Mouse (Mus musculus): Measurements from ENCODE around the gene Stoml2. TPM values are rescaled to one million over a fixed set of nuclear protein-coding genes. Genes with fewer than 3 reads are reported as not detected.

The Stoml2 gene
- 344 and 353 TPM in 2 replicates for polyA plus RNA-seq (2016; fragmentation: Nextera tagmentation; extraction: Ambion mirVana)

DNA sequence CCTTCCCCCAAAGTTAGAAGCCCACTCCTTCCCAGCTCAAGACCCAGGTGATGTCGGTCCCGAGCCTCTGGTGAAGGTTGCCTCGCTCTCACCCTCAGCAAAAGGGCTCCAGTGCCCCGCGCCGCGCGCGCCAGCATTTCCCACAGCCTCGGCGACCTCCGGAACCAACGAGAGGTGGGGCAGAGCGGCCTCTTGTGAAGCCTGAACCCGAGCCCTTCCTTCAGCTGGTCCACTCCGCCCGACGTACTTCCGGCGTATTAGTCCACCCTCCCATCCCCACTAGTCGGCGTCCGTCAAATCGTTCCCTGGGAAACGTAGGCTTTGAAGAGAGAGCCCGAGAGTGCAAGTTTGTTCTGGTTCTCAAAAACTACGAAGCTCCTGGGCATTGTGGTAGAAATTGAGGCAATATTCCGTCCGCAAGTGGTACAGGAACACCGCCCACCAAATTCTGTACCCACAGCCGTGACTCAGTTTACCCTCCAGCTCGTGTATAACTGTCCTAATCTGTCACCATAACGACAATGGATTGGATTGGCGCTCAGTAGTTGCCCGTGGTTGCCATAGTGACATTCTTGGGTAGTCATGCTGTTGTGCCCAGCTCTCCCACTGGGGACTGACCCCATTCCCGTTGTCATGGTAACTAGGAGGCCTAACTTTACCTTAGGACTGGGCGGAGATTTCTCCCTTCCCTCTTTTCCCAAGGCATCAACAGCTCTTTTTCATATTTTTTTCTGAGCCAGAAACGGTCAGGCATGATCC lies at the start of gene Stoml2:
Stoml2 (minus strand) TSS at position 474 of the 759 bp plus-strand sequence.
- WGBS: under 1% methylated on average over 38 of the region's 38 CpGs
- ATAC-seq (ENCODE audit: insufficient number of reproducible peaks, insufficient read depth, low FRiP score, low TSS enrichment, low read depth): peak; percentile 96
- H3K27me3 ChIP-seq: no peaks in the 10 kb centered on the region
- H3K4me1 ChIP-seq (replicated peaks): peaks cover 13% of the 10 kb centered on the region
- no peaks in the 10 kb centered on the region for H3K9me3 ChIP-seq
- peak within 1 kb of the TSS; percentile 90 for H3K27ac ChIP-seq
- H3K9ac ChIP-seq (replicated peaks): peak within 1 kb of the TSS; percentile 91
- peak within 1 kb of the TSS; percentile 77 for H3K4me3 ChIP-seq (replicated peaks)
- H3K36me3 ChIP-seq: peaks cover 75% of the 10 kb centered on the region
- peak within 1 kb of the TSS; percentile 85 for H3K4me2 ChIP-seq

DNA sequence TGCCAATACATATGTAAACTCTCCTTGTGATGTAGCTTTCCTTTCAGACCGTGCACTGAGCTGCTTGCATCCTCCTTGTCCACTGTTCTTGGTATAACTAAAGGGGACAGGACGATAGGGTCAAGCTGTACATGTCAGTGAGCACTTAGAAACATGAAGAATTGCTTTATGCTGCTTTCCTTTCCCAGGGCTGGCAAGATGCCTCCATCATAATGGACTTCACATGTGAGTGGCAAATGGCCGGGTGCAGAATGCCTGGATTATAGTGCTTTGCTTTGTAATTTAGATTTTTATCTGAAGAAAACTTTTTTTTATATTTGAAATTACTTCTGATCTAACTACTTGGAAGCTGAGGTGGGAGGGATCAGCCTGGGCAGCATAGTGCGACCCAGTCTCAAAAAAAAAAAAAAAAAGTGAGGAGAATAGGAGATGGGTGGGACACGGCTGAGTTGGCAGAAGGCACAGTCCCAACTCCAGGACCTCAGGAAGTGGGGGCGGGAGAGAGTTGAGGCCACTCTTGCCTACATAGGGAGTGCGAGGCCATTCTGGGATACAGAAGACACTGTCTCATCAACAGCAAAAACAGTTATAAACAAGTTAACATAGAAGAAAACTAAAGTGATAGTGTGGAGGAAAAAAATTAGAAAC lies 46.7 kb upstream of the Stoml2 start:
- no peak for ATAC-seq (ENCODE audit: insufficient number of reproducible peaks, insufficient read depth, low FRiP score, low TSS enrichment, low read depth)
- WGBS: 62% methylated on average over 7 of the region's 7 CpGs

DNA sequence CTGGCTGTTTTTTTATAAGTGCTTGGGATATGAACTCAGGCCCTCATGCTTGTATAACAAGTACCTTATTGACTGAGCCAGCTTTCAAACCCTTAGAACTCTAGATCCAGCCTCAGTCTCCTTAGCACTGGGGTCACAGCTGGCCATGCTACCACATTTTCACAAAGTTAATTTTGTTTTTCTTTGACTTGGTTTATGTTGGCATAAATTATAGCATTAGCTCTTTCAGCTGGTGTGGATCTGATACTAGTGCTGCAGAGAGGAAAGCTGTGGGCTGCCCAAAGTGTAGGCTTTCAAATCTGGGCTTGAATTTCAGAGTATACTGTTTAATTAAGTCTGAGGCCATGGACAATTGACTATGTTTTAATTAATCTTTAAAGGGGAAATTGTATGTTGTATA lies 43.4 kb upstream of the Stoml2 start:
- ATAC-seq (ENCODE audit: insufficient number of reproducible peaks, insufficient read depth, low FRiP score, low TSS enrichment, low read depth): no peak
- Histone ChIP-seq H3K4me1 (replicated peaks) (no peaks in the 10 kb centered on the region), H3K4me3 (replicated peaks) (no peak overlapping the region), H3K9me3 (no peaks in the 10 kb centered on the region), H3K9ac (replicated peaks) (no peak overlapping the region), H3K4me2 (no peak overlapping the region), H3K27me3 (no peaks in the 10 kb centered on the region), H3K36me3 (no peaks in the 10 kb centered on the region), H3K27ac (no peak overlapping the region)

More for the DNA sequence above, 46.7 kb upstream of the Stoml2 start:
- Histone ChIP-seq H3K9me3 (no peaks in the 10 kb centered on the region), H3K9ac (replicated peaks) (no peak overlapping the region), H3K27me3 (no peaks in the 10 kb centered on the region), H3K4me2 (no peak overlapping the region), H3K36me3 (no peaks in the 10 kb centered on the region), H3K4me3 (replicated peaks) (no peak overlapping the region), H3K4me1 (replicated peaks) (no peaks in the 10 kb centered on the region), H3K27ac (no peak overlapping the region)

DNA sequence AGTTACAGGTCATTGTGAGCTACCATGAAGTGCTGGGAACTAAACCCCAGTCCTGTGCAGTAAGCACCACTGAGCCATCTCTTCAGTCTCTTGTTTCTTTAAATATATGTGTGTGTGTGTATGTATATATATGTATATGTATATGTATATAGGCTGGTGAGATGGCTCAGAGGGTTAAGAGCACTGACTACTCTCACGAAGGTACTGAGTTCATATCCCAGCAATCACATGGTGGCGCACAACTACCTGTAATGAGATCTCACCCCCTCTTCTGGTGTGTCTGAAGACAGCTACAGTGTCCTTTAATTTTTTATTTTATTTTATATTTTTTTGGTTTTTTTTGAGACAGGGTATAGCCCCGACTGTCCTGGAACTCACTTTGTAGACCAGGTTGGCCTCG lies 34.0 kb upstream of the Stoml2 start:
- H3K27me3 ChIP-seq: peaks cover 12% of the 10 kb centered on the region
- no peak overlapping the region for H3K27ac ChIP-seq
- WGBS: 93% methylated on average over 4 of the region's 4 CpGs
- H3K4me1 ChIP-seq (replicated peaks): no peaks in the 10 kb centered on the region
- H3K4me3 ChIP-seq (replicated peaks): no peak overlapping the region
- H3K9me3 ChIP-seq: no peaks in the 10 kb centered on the region
- H3K9ac ChIP-seq (replicated peaks): no peak overlapping the region
- H3K36me3 ChIP-seq: no peaks in the 10 kb centered on the region
- no peak for ATAC-seq (ENCODE audit: insufficient number of reproducible peaks, insufficient read depth, low FRiP score, low TSS enrichment, low read depth)
- H3K4me2 ChIP-seq: no peak overlapping the region

DNA sequence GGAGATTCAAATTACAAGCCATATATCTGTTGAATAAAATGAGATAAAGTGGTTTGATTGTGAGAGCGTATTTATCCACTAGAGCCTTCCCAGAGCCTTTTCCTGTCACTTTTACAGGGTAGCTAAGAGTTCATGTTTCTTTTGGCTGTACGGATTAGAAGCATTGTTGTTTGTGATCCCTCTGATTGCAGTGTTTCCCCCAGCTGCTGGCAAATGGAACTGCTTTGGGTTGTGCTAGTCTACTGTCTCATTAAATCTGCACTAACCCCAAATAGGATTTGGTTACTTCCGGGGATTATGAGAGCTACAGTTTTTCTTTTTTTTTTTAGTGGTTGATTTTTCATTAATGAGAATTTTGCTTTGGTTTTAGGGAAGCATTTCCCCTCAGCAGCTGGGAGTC lies 28.8 kb upstream of the Stoml2 start:
- no peak for ATAC-seq (ENCODE audit: insufficient number of reproducible peaks, insufficient read depth, low FRiP score, low TSS enrichment, low read depth)
- Histone ChIP-seq H3K27me3 (peaks cover 41% of the 10 kb centered on the region), H3K9ac (replicated peaks) (no peak overlapping the region), H3K36me3 (no peaks in the 10 kb centered on the region), H3K27ac (no peak overlapping the region), H3K9me3 (no peaks in the 10 kb centered on the region), H3K4me2 (no peak overlapping the region), H3K4me1 (replicated peaks) (0 out of 2 replicates have a peak, but pooled peaks cover 3% of the 10 kb centered on the region), H3K4me3 (replicated peaks) (no peak overlapping the region)
- WGBS: 62% methylated on average over 3 of the region's 3 CpGs

DNA sequence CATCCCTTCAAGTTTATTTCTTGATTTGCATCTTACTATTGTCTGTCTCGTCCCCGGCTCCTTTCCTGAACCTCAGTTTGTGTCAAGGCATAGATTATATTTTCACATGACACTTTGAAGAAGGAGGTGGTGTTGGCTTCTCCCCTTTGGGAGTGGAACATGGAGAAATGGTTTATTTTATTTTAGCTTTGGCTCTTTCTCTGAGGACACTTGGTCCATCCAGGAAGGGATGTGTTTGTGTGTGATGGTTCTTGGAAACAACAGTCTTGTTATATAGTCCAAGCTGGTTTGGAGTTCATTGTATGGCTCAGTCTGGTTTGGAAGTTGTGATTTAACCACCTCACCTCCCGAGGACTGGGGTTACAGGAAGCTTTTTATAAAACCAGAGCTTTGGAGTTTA lies 28.2 kb upstream of the Stoml2 start:
- H3K4me1 ChIP-seq (replicated peaks): 0 out of 2 replicates have a peak, but pooled peaks cover 3% of the 10 kb centered on the region
- H3K9me3 ChIP-seq: no peaks in the 10 kb centered on the region
- no peak for ATAC-seq (ENCODE audit: insufficient number of reproducible peaks, insufficient read depth, low FRiP score, low TSS enrichment, low read depth)
- H3K4me2 ChIP-seq: peak overlapping the region; percentile 93
- H3K36me3 ChIP-seq: no peaks in the 10 kb centered on the region
- WGBS: 43% methylated on average over 3 of the region's 3 CpGs
- no peak overlapping the region for H3K27ac ChIP-seq
- H3K27me3 ChIP-seq: peaks cover 41% of the 10 kb centered on the region
- no peak overlapping the region for H3K9ac ChIP-seq (replicated peaks)
- H3K4me3 ChIP-seq (replicated peaks): peak overlapping the region; percentile 66

DNA sequence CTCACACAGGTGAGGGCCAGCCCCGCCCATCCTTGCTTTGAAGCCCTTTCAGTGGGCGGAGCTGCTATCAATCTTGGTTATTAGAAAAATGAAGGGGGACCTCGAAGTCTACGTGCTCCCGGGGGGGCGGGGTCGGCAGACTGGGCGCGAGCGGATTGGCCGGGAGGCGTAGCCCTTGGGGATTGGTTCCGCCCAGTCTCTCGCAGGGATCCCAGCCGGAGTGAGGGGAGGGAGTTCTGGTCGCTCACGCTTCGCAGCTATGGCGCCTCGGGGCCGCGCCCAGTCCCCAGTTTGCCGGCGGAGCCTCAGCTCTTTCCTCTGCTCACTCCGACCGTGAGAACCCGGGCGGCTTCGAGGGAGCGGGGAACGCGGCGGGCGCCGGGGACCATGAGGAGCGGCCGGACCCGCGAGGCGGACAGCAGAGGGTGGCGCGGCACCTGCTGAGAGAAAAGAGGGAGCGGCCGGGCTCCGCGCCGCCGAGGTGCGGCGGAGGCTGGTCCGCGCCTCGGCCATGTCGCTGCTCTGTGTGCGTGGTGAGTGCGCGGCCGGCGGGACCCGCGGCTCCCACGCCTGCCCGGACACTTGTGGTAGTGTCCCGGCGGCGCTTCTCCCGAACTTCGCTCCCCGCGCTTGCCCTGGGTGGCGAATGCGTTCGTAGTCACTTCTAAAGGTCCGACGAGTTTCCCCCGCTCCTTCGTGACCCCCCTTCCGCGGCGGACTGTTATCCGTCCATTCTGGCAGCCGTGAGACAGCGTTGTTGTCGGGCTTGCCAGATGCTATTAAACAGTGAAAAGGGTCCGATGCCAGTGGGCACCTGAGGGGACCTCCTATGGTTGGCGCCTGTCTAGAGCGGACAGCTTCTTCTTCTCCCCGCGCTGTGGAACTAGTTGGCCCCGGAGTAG lies 27.5 kb upstream of the Stoml2 start, which contains the start of gene Unc13b:
Unc13b (plus strand) TSS at position 201 of the 902 bp plus-strand sequence.
- Histone ChIP-seq H3K9me3 (no peaks in the 10 kb centered on the region), H3K27me3 (peaks cover 41% of the 10 kb centered on the region), H3K36me3 (no peaks in the 10 kb centered on the region), H3K27ac (no peak within 1 kb of the TSS), H3K9ac (replicated peaks) (peak within 1 kb of the TSS; percentile 56), H3K4me3 (replicated peaks) (peak within 1 kb of the TSS; percentile 66), H3K4me1 (replicated peaks) (0 out of 2 replicates have a peak, but pooled peaks cover 3% of the 10 kb centered on the region), H3K4me2 (peak within 1 kb of the TSS; percentile 93)
- WGBS: 1% methylated on average over 88 of the region's 90 CpGs
- ATAC-seq (ENCODE audit: insufficient number of reproducible peaks, insufficient read depth, low FRiP score, low TSS enrichment, low read depth): peak; percentile 94

DNA sequence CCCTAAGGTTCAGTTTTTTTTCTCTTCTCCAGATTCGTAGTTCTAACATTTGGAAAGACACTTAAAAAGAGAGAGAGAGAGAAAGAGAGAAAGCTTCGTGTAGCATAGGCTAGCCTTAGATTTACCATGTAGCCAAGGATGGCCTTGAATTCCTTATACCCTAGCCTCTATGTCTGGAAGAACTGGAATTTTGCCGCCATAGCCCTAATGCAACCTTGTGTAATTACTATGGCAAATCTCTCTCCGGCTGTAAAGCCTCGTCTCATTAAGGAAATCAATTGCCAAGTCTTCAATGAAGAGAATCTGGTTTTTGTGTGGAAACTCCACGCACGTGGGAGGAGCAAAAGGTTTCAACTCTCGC lies 26.9 kb upstream of the Stoml2 start:
- ATAC-seq (ENCODE audit: insufficient number of reproducible peaks, insufficient read depth, low FRiP score, low TSS enrichment, low read depth): no peak
- 22% methylated on average over 8 of the region's 8 CpGs for WGBS

DNA sequence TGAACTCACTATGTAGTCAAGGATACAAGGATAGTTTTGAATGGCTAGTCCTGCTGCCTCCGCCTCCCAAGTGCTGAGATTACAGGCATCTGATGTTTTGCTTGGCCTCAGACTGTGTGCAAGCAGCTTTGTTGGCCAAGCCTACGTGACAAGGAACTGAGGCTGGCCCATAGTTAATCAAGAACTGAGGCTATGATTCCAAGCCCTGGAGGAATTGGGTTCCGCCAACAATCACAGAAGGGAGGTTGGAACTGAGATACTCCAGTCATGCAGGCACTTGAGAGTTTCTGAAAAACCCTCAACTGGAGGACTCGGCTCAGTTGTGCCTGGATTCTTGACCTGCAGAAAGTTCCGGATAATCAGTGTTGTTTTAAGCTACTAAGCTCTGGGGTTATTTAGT lies 26.1 kb upstream of the Stoml2 start:
- no peak for ATAC-seq (ENCODE audit: insufficient number of reproducible peaks, insufficient read depth, low FRiP score, low TSS enrichment, low read depth)
- Histone ChIP-seq H3K4me2 (no peak overlapping the region), H3K4me1 (replicated peaks) (0 out of 2 replicates have a peak, but pooled peaks cover 3% of the 10 kb centered on the region), H3K36me3 (no peaks in the 10 kb centered on the region), H3K4me3 (replicated peaks) (no peak overlapping the region), H3K27me3 (peaks cover 41% of the 10 kb centered on the region), H3K27ac (no peak overlapping the region), H3K9me3 (no peaks in the 10 kb centered on the region), H3K9ac (replicated peaks) (no peak overlapping the region)
- WGBS: 86% methylated on average over 5 of the region's 5 CpGs

More for the DNA sequence above, 26.9 kb upstream of the Stoml2 start:
- Histone ChIP-seq H3K27me3 (peaks cover 41% of the 10 kb centered on the region), H3K36me3 (no peaks in the 10 kb centered on the region), H3K9ac (replicated peaks) (no peak overlapping the region), H3K4me2 (peak overlapping the region; percentile 93), H3K4me1 (replicated peaks) (0 out of 2 replicates have a peak, but pooled peaks cover 3% of the 10 kb centered on the region), H3K27ac (no peak overlapping the region), H3K4me3 (replicated peaks) (peak overlapping the region; percentile 66), H3K9me3 (no peaks in the 10 kb centered on the region)

DNA sequence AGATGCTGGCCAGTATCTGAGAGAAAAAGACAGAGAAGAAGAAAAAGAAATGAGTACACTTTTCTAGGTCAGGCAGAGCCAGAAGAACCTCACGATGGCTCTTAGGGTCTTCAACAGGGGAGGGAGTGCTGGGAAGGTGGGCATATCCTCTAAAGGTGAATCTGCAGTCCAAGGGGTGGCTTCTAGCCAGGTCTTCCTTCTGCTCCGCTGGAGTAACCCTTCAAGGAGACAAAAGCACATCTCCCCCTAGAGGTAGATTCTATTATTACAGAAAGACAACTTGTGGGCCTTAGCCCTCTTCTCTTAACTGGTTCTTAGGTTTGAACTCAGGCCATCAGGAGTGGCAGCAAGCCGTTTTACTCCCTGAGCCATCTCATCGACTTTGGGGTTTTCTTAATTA lies 21.1 kb upstream of the Stoml2 start:
- Histone ChIP-seq H3K9me3 (no peaks in the 10 kb centered on the region), H3K27ac (no peak overlapping the region), H3K9ac (replicated peaks) (no peak overlapping the region), H3K4me2 (no peak overlapping the region), H3K27me3 (0 out of 2 replicates have a peak, but pooled peaks cover 3% of the 10 kb centered on the region), H3K36me3 (no peaks in the 10 kb centered on the region), H3K4me1 (replicated peaks) (no peaks in the 10 kb centered on the region), H3K4me3 (replicated peaks) (no peak overlapping the region)
- 14% methylated on average over 4 of the region's 4 CpGs for WGBS
- ATAC-seq (ENCODE audit: insufficient number of reproducible peaks, insufficient read depth, low FRiP score, low TSS enrichment, low read depth): 0 out of 2 replicates have a peak, but pooled peaks have one; percentile 47
